Mouse (Mus musculus) stomach, embryonic 14.5 days (tissue): ENCODE measurements at regions not wholly inside any gene's neighbourhood (a gene's known extent, or its start where the extent isn't known, plus 50 kb on each side); places are given as distances from the start of the nearest gene placed in this dataset.

Experiments
- ATAC-seq: fragments of 200-750 bp; cut with Nextera tagmentation; 2 replicates; pipeline ENCODE4 v1.8.0; 2017; ENCODE audit warnings: low read depth, moderate TSS enrichment; ENCODE audit not compliant: insufficient number of reproducible peaks, insufficient read depth, low FRiP score
- H3K27ac ChIP-seq: fragments of 300-500 bp; sonication (generic); 2 replicates; pipeline ENCODE4 v1.5.1; 2014; ENCODE audit warnings: mild to moderate bottlenecking, low read length, moderate library complexity, mixed read lengths
- H3K27me3 ChIP-seq: fragments of 300-500 bp; sonication (generic); 2 replicates; pipeline ENCODE4 v1.6.1; 2014; ENCODE audit warnings: low read length, control low read depth, mixed read lengths; ENCODE audit not compliant: control insufficient read depth, insufficient read depth
- H3K36me3 ChIP-seq: fragments of 300-500 bp; sonication (generic); 2 replicates; pipeline ENCODE4 v1.6.1; 2014; ENCODE audit warnings: mild to moderate bottlenecking, control low read depth, low read length, moderate library complexity, mixed read lengths; ENCODE audit not compliant: control insufficient read depth, insufficient read depth
- H3K4me1 ChIP-seq: fragments of 300-500 bp; sonication (generic); 2 replicates; pipeline ENCODE4 v1.6.1; 2014; ENCODE audit warnings: low read length, control low read depth, mixed read lengths; ENCODE audit not compliant: control insufficient read depth, insufficient read depth
- H3K4me2 ChIP-seq: fragments of 300-500 bp; sonication (generic); replicated peaks from 2 replicates; pipeline ENCODE4 v1.6.1; 2014; ENCODE audit warnings: low read depth, low read length, control low read depth
- H3K4me3 ChIP-seq: fragments of 300-500 bp; sonication (generic); 2 replicates; pipeline ENCODE4 v1.5.1; 2014; ENCODE audit warnings: low read depth, low read length, control low read depth
- H3K9ac ChIP-seq: fragments of 300-500 bp; sonication (generic); replicated peaks from 2 replicates; pipeline ENCODE4 v1.6.1; 2014; ENCODE audit warnings: low read depth, mild to moderate bottlenecking, control low read depth, low read length, moderate library complexity, mixed read lengths
- H3K9me3 ChIP-seq: fragments of 300-500 bp; sonication (generic); 2 replicates; pipeline ENCODE4 v1.6.1; 2016; ENCODE audit warnings: low read depth, low read length, control low read depth; ENCODE audit not compliant: control insufficient read depth
- WGBS: fragments of 180-500 bp; shearing (Covaris S2); extraction: QIAGEN DNeasy Blood & Tissue Kit; methylation state at CpG from one replicate; pipeline ENCODE4 v1.1.7; 2014; 5-methylcytosine and 5-hydroxymethylcytosine counted together

DNA sequence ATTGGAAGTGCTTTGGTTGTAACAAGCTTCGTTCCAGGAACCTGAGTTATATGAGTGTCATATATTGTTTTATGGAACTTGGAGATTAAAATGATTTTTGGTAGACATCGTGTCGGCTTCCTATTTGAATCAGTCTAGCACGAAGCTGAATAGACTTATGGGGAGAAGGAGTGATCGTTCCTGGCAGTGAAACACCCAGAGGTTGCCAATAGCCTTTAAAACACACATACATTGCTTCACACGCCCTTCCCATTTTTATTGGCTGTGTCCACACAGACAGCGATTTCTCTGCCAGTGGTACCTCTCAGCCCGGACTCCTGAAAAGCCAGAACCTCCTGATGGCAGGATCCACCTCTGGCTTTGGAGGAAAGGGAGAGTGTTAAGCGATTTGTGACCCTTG is 57.0 kb upstream of the Daam1 start:
- H3K4me2 ChIP-seq = no peak overlapping the region
- no peak for ATAC-seq

GRCm38 (mm10) chr12:71775126-71775525 is 55.8 kb upstream of the Daam1 start:
- no peak overlapping the region for H3K4me3 ChIP-seq
- no peaks in the 10 kb centered on the region for H3K4me1 ChIP-seq
- no peak overlapping the region for H3K27ac ChIP-seq
- WGBS = 78% methylated on average over 12 of the region's 12 CpGs
- no peaks in the 10 kb centered on the region for H3K36me3 ChIP-seq
- no peaks in the 10 kb centered on the region for H3K9me3 ChIP-seq
- no peak for ATAC-seq
- H3K27me3 ChIP-seq = no peaks in the 10 kb centered on the region
- H3K4me2 ChIP-seq = no peak overlapping the region
- no peak overlapping the region for H3K9ac ChIP-seq

More for the DNA sequence above, 57.0 kb upstream of the Daam1 start:
- H3K9ac ChIP-seq = no peak overlapping the region
- no peak overlapping the region for H3K4me3 ChIP-seq
- 73% methylated on average over 9 of the region's 9 CpGs for WGBS
- no peaks in the 10 kb centered on the region for H3K27me3 ChIP-seq
- H3K36me3 ChIP-seq = no peaks in the 10 kb centered on the region
- H3K27ac ChIP-seq = no peak overlapping the region
- H3K9me3 ChIP-seq = no peaks in the 10 kb centered on the region
- H3K4me1 ChIP-seq = no peaks in the 10 kb centered on the region

GRCm38 (mm10) chr12:71778137-71778536 is 52.7 kb upstream of the Daam1 start:
- H3K9me3 ChIP-seq = no peaks in the 10 kb centered on the region
- ATAC-seq = 0 out of 2 replicates have a peak, but pooled peaks have one; percentile 37
- H3K27me3 ChIP-seq = no peaks in the 10 kb centered on the region
- H3K36me3 ChIP-seq = no peaks in the 10 kb centered on the region
- peak overlapping the region; percentile 39 for H3K4me2 ChIP-seq
- WGBS = 11% methylated on average over 14 of the region's 14 CpGs
- peak overlapping the region; percentile 16; the same call in 1 of the 2 replicates for H3K4me3 ChIP-seq
- H3K9ac ChIP-seq = no peak overlapping the region
- no peak overlapping the region for H3K27ac ChIP-seq
- no peaks in the 10 kb centered on the region for H3K4me1 ChIP-seq

GRCm38 (mm10) chr12:71778948-71779347 is 51.9 kb upstream of the Daam1 start:
- Histone ChIP-seq H3K4me2 (no peak overlapping the region), H3K4me1 (no peaks in the 10 kb centered on the region), H3K27me3 (no peaks in the 10 kb centered on the region), H3K9me3 (no peaks in the 10 kb centered on the region), H3K36me3 (no peaks in the 10 kb centered on the region), H3K4me3 (no peak overlapping the region), H3K27ac (no peak overlapping the region), H3K9ac (no peak overlapping the region)
- no peak for ATAC-seq
- WGBS = 67% methylated on average over 3 of the region's 3 CpGs

DNA sequence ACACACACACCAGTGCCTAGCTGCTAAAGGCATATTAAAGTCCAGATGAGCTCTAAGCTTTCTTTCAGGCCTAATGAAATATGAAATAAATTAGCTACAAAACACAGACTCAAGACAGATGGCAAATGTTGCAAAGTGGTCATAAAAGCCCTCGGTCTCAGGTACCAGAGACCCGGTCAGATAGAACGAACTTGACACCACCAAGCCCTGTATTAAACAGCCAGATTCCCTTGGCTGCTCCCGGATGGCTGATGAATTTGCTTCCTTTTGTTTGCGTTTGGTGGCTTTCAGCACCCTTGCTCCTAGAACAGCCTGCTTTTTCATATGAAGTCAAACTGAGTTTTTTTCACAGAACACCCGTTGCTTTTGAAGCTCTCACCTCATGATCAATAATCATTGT is 51.5 kb upstream of the Daam1 start:
- no peaks in the 10 kb centered on the region for H3K27me3 ChIP-seq
- no peaks in the 10 kb centered on the region for H3K9me3 ChIP-seq
- H3K4me3 ChIP-seq = no peak overlapping the region
- H3K36me3 ChIP-seq = no peaks in the 10 kb centered on the region
- no peak overlapping the region for H3K9ac ChIP-seq
- no peaks in the 10 kb centered on the region for H3K4me1 ChIP-seq
- 22% methylated on average over 6 of the region's 6 CpGs for WGBS
- no peak for ATAC-seq
- H3K27ac ChIP-seq = no peak overlapping the region
- H3K4me2 ChIP-seq = no peak overlapping the region
